Mouse (Mus musculus) stomach, embryonic 14.5 days (tissue): ENCODE data around the gene Aqp3. TPM values are rescaled to one million over a fixed set of nuclear protein-coding genes. Genes with fewer than 3 reads are reported as not detected.

Experiments used
- ATAC-seq: fragments of 200-750 bp; cut with Nextera tagmentation; 2 replicates; pipeline ENCODE4 v1.8.0; 2017; ENCODE audit warnings: low read depth, moderate TSS enrichment; ENCODE audit not compliant: insufficient number of reproducible peaks, insufficient read depth, low FRiP score
- H3K27ac ChIP-seq: fragments of 300-500 bp; sonication (generic); 2 replicates; pipeline ENCODE4 v1.5.1; 2014; ENCODE audit warnings: mild to moderate bottlenecking, low read length, moderate library complexity, mixed read lengths
- H3K27me3 ChIP-seq: fragments of 300-500 bp; sonication (generic); 2 replicates; pipeline ENCODE4 v1.6.1; 2014; ENCODE audit warnings: low read length, control low read depth, mixed read lengths; ENCODE audit not compliant: control insufficient read depth, insufficient read depth
- H3K36me3 ChIP-seq: fragments of 300-500 bp; sonication (generic); 2 replicates; pipeline ENCODE4 v1.6.1; 2014; ENCODE audit warnings: mild to moderate bottlenecking, control low read depth, low read length, moderate library complexity, mixed read lengths; ENCODE audit not compliant: control insufficient read depth, insufficient read depth
- H3K4me1 ChIP-seq: fragments of 300-500 bp; sonication (generic); 2 replicates; pipeline ENCODE4 v1.6.1; 2014; ENCODE audit warnings: low read length, control low read depth, mixed read lengths; ENCODE audit not compliant: control insufficient read depth, insufficient read depth
- H3K4me2 ChIP-seq: fragments of 300-500 bp; sonication (generic); replicated peaks from 2 replicates; pipeline ENCODE4 v1.6.1; 2014; ENCODE audit warnings: low read depth, low read length, control low read depth
- H3K4me3 ChIP-seq: fragments of 300-500 bp; sonication (generic); 2 replicates; pipeline ENCODE4 v1.5.1; 2014; ENCODE audit warnings: low read depth, low read length, control low read depth
- H3K9ac ChIP-seq: fragments of 300-500 bp; sonication (generic); replicated peaks from 2 replicates; pipeline ENCODE4 v1.6.1; 2014; ENCODE audit warnings: low read depth, mild to moderate bottlenecking, control low read depth, low read length, moderate library complexity, mixed read lengths
- H3K9me3 ChIP-seq: fragments of 300-500 bp; sonication (generic); 2 replicates; pipeline ENCODE4 v1.6.1; 2016; ENCODE audit warnings: low read depth, low read length, control low read depth; ENCODE audit not compliant: control insufficient read depth
- WGBS: fragments of 180-500 bp; shearing (Covaris S2); extraction: QIAGEN DNeasy Blood & Tissue Kit; methylation state at CpG from one replicate; pipeline ENCODE4 v1.1.7; 2014; 5-methylcytosine and 5-hydroxymethylcytosine counted together
- polyA plus RNA-seq: library from polyadenylated mRNA; unstranded; fragments of >200 nt; fragmentation: Nextera tagmentation; extraction: Ambion mirVana; gene quantifications from 2 replicates; pipeline ENCODE4 v1.2.1, GENCODE M21; 2014

The Aqp3 gene
- polyA plus RNA-seq, 1 experiment from 2014 or later: 27.3 TPM

GRCm38 (mm10) chr4:41050726-41051675 lies 47.0 kb downstream of the Aqp3 start:
- H3K36me3 ChIP-seq: no peaks in the 10 kb centered on the region
- H3K9ac ChIP-seq: no peak overlapping the region
- no peaks in the 10 kb centered on the region for H3K27me3 ChIP-seq
- ATAC-seq: peak; percentile 53; the same call in 1 of the 2 replicates
- no peak overlapping the region for H3K4me3 ChIP-seq
- H3K27ac ChIP-seq: 0 out of 2 replicates have a peak overlapping the region, but pooled peaks have one; percentile 0
- H3K9me3 ChIP-seq: no peaks in the 10 kb centered on the region
- WGBS: 31% methylated on average over 16 of the region's 16 CpGs
- H3K4me2 ChIP-seq: peak overlapping the region; percentile 5; the same call in 1 of the 2 replicates
- 0 out of 2 replicates have a peak, but pooled peaks cover 5% of the 10 kb centered on the region for H3K4me1 ChIP-seq

GRCm38 (mm10) chr4:41048926-41049325 lies 49.1 kb downstream of the Aqp3 start:
- H3K27me3 ChIP-seq: no peaks in the 10 kb centered on the region
- 79% methylated on average over 2 of the region's 2 CpGs for WGBS
- no peak for ATAC-seq
- no peak overlapping the region for H3K27ac ChIP-seq
- H3K4me3 ChIP-seq: no peak overlapping the region
- no peak overlapping the region for H3K4me2 ChIP-seq
- H3K9ac ChIP-seq: no peak overlapping the region
- no peaks in the 10 kb centered on the region for H3K9me3 ChIP-seq
- H3K4me1 ChIP-seq: no peaks in the 10 kb centered on the region
- H3K36me3 ChIP-seq: no peaks in the 10 kb centered on the region

- 33% methylated on average over 9 of the region's 9 CpGs for WGBS
- Histone ChIP-seq H3K9ac (no peak within 1 kb of the TSS), H3K4me2 (no peak within 1 kb of the TSS), H3K27ac (no peak within 1 kb of the TSS), H3K27me3 (no peaks in the 10 kb centered on the region), H3K4me1 (no peaks in the 10 kb centered on the region), H3K36me3 (no peaks in the 10 kb centered on the region), H3K4me3 (no peak within 1 kb of the TSS), H3K9me3 (no peaks in the 10 kb centered on the region)
- ATAC-seq: no peak
These were observed 50.3 kb downstream of the Aqp3 start, which contains the start of gene Aqp7 for GRCm38 (mm10) chr4:41047524-41048271. Gene Aqp7, minus strand, starts transcription at chr4:41048139.

- no peaks in the 10 kb centered on the region for H3K36me3 ChIP-seq
- 75% methylated on average over 13 of the region's 13 CpGs for WGBS
- no peaks in the 10 kb centered on the region for H3K9me3 ChIP-seq
- no peak overlapping the region for H3K4me2 ChIP-seq
- H3K9ac ChIP-seq: no peak overlapping the region
- H3K27me3 ChIP-seq: no peaks in the 10 kb centered on the region
- no peak overlapping the region for H3K4me3 ChIP-seq
- H3K27ac ChIP-seq: no peak overlapping the region
- no peak for ATAC-seq
- H3K4me1 ChIP-seq: no peaks in the 10 kb centered on the region
These were observed 51.7 kb downstream of the Aqp3 start for GRCm38 (mm10) chr4:41046254-41046795.

- H3K27ac ChIP-seq: no peak overlapping the region
These were observed 52.7 kb downstream of the Aqp3 start for GRCm38 (mm10) chr4:41045288-41045687.

GRCm38 (mm10) chr4:41043961-41044360 lies 54.0 kb downstream of the Aqp3 start:
- no peak overlapping the region for H3K4me2 ChIP-seq
- no peaks in the 10 kb centered on the region for H3K9me3 ChIP-seq
- no peak for ATAC-seq
- H3K36me3 ChIP-seq: no peaks in the 10 kb centered on the region
- no peak overlapping the region for H3K27ac ChIP-seq
- H3K4me1 ChIP-seq: no peaks in the 10 kb centered on the region
- no peaks in the 10 kb centered on the region for H3K27me3 ChIP-seq
- no peak overlapping the region for H3K4me3 ChIP-seq
- H3K9ac ChIP-seq: no peak overlapping the region
- WGBS: 83% methylated on average over 5 of the region's 5 CpGs

More at GRCm38 (mm10) chr4:41045288-41045687, 52.7 kb downstream of the Aqp3 start:
- no peak overlapping the region for H3K4me3 ChIP-seq
- no peaks in the 10 kb centered on the region for H3K36me3 ChIP-seq
- 71% methylated on average over 3 of the region's 3 CpGs for WGBS
- H3K27me3 ChIP-seq: no peaks in the 10 kb centered on the region
- H3K4me1 ChIP-seq: no peaks in the 10 kb centered on the region
- no peak overlapping the region for H3K9ac ChIP-seq
- H3K9me3 ChIP-seq: no peaks in the 10 kb centered on the region
- H3K4me2 ChIP-seq: no peak overlapping the region
- no peak for ATAC-seq

GRCm38 (mm10) chr4:41042880-41043279 lies 55.1 kb downstream of the Aqp3 start:
- Histone ChIP-seq H3K27ac (no peak overlapping the region), H3K9me3 (no peaks in the 10 kb centered on the region), H3K4me3 (no peak overlapping the region), H3K4me1 (no peaks in the 10 kb centered on the region), H3K4me2 (no peak overlapping the region), H3K27me3 (no peaks in the 10 kb centered on the region), H3K36me3 (no peaks in the 10 kb centered on the region), H3K9ac (no peak overlapping the region)
- no peak for ATAC-seq
- WGBS: 72% methylated on average over 12 of the region's 12 CpGs
